Mouse (Mus musculus) kidney, postnatal 0 days (tissue): ENCODE measurements around the gene Fbxo42. TPM values are rescaled to one million over a fixed set of nuclear protein-coding genes. Genes with fewer than 3 reads are reported as not detected.

Experiments
- ATAC-seq: fragments of 200-750 bp; cut with Nextera tagmentation; replicated peaks from 2 replicates; pipeline ENCODE4 v1.8.0; 2017; ENCODE audit warnings: low read depth, moderate number of reproducible peaks, moderate TSS enrichment, moderate library complexity; ENCODE audit not compliant: low FRiP score
- DNase-seq: peaks from one replicate; pipeline ENCODE4 v3.0.0-alpha.2; 2016; ENCODE audit warnings: low spot score
- H3K27ac ChIP-seq: fragments of 300-500 bp; sonication (generic); 2 replicates; pipeline ENCODE4 v1.5.1; 2014; ENCODE audit warnings: mild to moderate bottlenecking
- H3K27me3 ChIP-seq: fragments of 300-500 bp; sonication (generic); 2 replicates; pipeline ENCODE4 v1.6.1; 2014; ENCODE audit warnings: low read length, mixed read lengths; ENCODE audit not compliant: insufficient read depth
- H3K36me3 ChIP-seq: fragments of 300-500 bp; sonication (generic); 2 replicates; pipeline ENCODE4 v1.6.1; 2014; ENCODE audit warnings: low read length, mixed read lengths; ENCODE audit not compliant: insufficient read depth
- H3K4me1 ChIP-seq: fragments of 300-500 bp; sonication (generic); replicated peaks from 2 replicates; pipeline ENCODE4 v1.6.1; 2014; ENCODE audit warnings: antibody characterized with exemption, low read length, mixed read lengths; ENCODE audit not compliant: insufficient read depth
- H3K4me2 ChIP-seq: fragments of 300-500 bp; sonication (generic); 2 replicates; pipeline ENCODE4 v1.6.1; 2014; ENCODE audit warnings: mild to moderate bottlenecking, low read length, moderate library complexity, mixed read lengths
- H3K4me3 ChIP-seq: fragments of 300-500 bp; sonication (generic); replicated peaks from 2 replicates; pipeline ENCODE4 v1.5.1; 2014; ENCODE audit warnings: low read depth, low read length
- H3K9ac ChIP-seq: fragments of 300-500 bp; sonication (generic); 2 replicates; pipeline ENCODE4 v1.6.1; 2014; ENCODE audit warnings: low read depth, low read length
- H3K9me3 ChIP-seq: fragments of 300-500 bp; sonication (generic); replicated peaks from 2 replicates; pipeline ENCODE4 v1.6.1; 2016; ENCODE audit warnings: low read length, inconsistent platforms, mixed read lengths
- CTCF ChIP-seq: IDR thresholded peaks from 2 replicates; pipeline ENCODE4 v1.5.1; 2016; ENCODE audit warnings: antibody characterized with exemption, low read depth, mild to moderate bottlenecking, moderate library complexity
- WGBS: fragments of 180-500 bp; shearing (Covaris S2); extraction: QIAGEN DNeasy Blood & Tissue Kit; methylation state at CpG from one replicate; pipeline ENCODE4 v1.1.7; 2014; 5-methylcytosine and 5-hydroxymethylcytosine counted together
- polyA plus RNA-seq: library from polyadenylated mRNA; unstranded; fragments of >200 nt; fragmentation: Nextera tagmentation; extraction: Ambion mirVana; gene quantifications from 2 replicates; pipeline ENCODE4 v1.2.1, GENCODE M21; 2015

Gene Fbxo42
- polyA plus RNA-seq, 1 experiment from 2014 or later, result 14.6 TPM

- no peak overlapping the region; the same call in 1 of the 2 replicates for H3K27ac ChIP-seq
- H3K27me3 ChIP-seq, result no peaks in the 10 kb centered on the region
- H3K4me1 ChIP-seq, result peaks cover 5% of the 10 kb centered on the region; the same call in 1 of the 2 replicates
- H3K4me3 ChIP-seq, result no peak overlapping the region
- no peak for TF ChIP-seq CTCF
- no peaks in the 10 kb centered on the region for H3K9me3 ChIP-seq
- WGBS, result 68% methylated on average over 7 of the region's 7 CpGs
- DNase-seq (no peak), ATAC-seq (no peak)
- no peak overlapping the region for H3K4me2 ChIP-seq
- H3K9ac ChIP-seq, result no peak overlapping the region
- H3K36me3 ChIP-seq, result no peaks in the 10 kb centered on the region
These were observed 25.1 kb upstream of the Fbxo42 start for GRCm38 (mm10) chr4:141122663-141123062.

GRCm38 (mm10) chr4:141123065-141123464, 24.6 kb upstream of the Fbxo42 start:
- Histone ChIP-seq H3K4me3 (no peak overlapping the region), H3K9ac (no peak overlapping the region), H3K9me3 (no peaks in the 10 kb centered on the region), H3K36me3 (no peaks in the 10 kb centered on the region), H3K27ac (no peak overlapping the region), H3K4me1 (peaks cover 5% of the 10 kb centered on the region; the same call in 1 of the 2 replicates), H3K4me2 (no peak overlapping the region), H3K27me3 (no peaks in the 10 kb centered on the region)
- no peak for ATAC-seq
- TF ChIP-seq CTCF, result no peak
- peak; percentile 47 for DNase-seq
- WGBS, result 14% methylated on average over 1 of the region's 1 CpGs

- no peaks in the 10 kb centered on the region for H3K27me3 ChIP-seq
- ATAC-seq, result no peak
- no peaks in the 10 kb centered on the region for H3K36me3 ChIP-seq
- H3K27ac ChIP-seq, result no peak overlapping the region
- H3K4me2 ChIP-seq, result no peak overlapping the region
- DNase-seq, result peak; percentile 44
- no peak overlapping the region for H3K4me3 ChIP-seq
- no peaks in the 10 kb centered on the region for H3K9me3 ChIP-seq
- no peak for TF ChIP-seq CTCF
- WGBS, result 37% methylated on average over 6 of the region's 6 CpGs
- H3K4me1 ChIP-seq, result peaks cover 37% of the 10 kb centered on the region
- H3K9ac ChIP-seq, result no peak overlapping the region
These were observed 18.5 kb upstream of the Fbxo42 start for GRCm38 (mm10) chr4:141129190-141129710.

GRCm38 (mm10) chr4:141130704-141131342, 16.9 kb upstream of the Fbxo42 start:
- DNase-seq (no peak), ATAC-seq (peak; percentile 4; the same call in 1 of the 2 replicates)
- peaks cover 46% of the 10 kb centered on the region for H3K4me1 ChIP-seq
- H3K36me3 ChIP-seq, result no peaks in the 10 kb centered on the region
- H3K4me3 ChIP-seq, result no peak overlapping the region
- no peaks in the 10 kb centered on the region for H3K27me3 ChIP-seq
- 37% methylated on average over 6 of the region's 6 CpGs for WGBS
- no peaks in the 10 kb centered on the region for H3K9me3 ChIP-seq
- H3K9ac ChIP-seq, result peak overlapping the region; percentile 36; the same call in 1 of the 2 replicates
- H3K4me2 ChIP-seq, result peak overlapping the region; percentile 10; the same call in 1 of the 2 replicates
- peak overlapping the region; percentile 91 for H3K27ac ChIP-seq
- no peak for TF ChIP-seq CTCF

GRCm38 (mm10) chr4:141131531-141132061, 16.1 kb upstream of the Fbxo42 start:
- Histone ChIP-seq H3K4me3 (no peak overlapping the region), H3K36me3 (no peaks in the 10 kb centered on the region), H3K27me3 (no peaks in the 10 kb centered on the region), H3K4me2 (peak overlapping the region; percentile 30; the same call in 1 of the 2 replicates), H3K27ac (peak overlapping the region; percentile 91), H3K4me1 (peaks cover 53% of the 10 kb centered on the region), H3K9me3 (no peaks in the 10 kb centered on the region), H3K9ac (peak overlapping the region; percentile 35; the same call in 1 of the 2 replicates)
- DNase-seq (peak; percentile 87), ATAC-seq (peak; percentile 77)
- TF ChIP-seq CTCF, result no peak
- WGBS, result 22% methylated on average over 5 of the region's 5 CpGs

GRCm38 (mm10) chr4:141132191-141132590, 15.5 kb upstream of the Fbxo42 start:
- TF ChIP-seq CTCF, result no peak
- no peaks in the 10 kb centered on the region for H3K9me3 ChIP-seq
- peak overlapping the region; percentile 91 for H3K27ac ChIP-seq
- 36% methylated on average over 8 of the region's 8 CpGs for WGBS
- no peak for ATAC-seq
- no peak overlapping the region for H3K4me3 ChIP-seq
- H3K4me2 ChIP-seq, result peak overlapping the region; percentile 30
- no peaks in the 10 kb centered on the region for H3K27me3 ChIP-seq
- peak overlapping the region; percentile 35; the same call in 1 of the 2 replicates for H3K9ac ChIP-seq
- H3K36me3 ChIP-seq, result no peaks in the 10 kb centered on the region
- H3K4me1 ChIP-seq, result peaks cover 58% of the 10 kb centered on the region
- no peak for DNase-seq
